Mouse (Mus musculus) spleen, postnatal 10 days (tissue): Measurements from ENCODE around the gene Rbm45.

Source experiments
- DNase-seq, 2 experiments: peaks; one replicate each; pipeline ENCODE4 v3.0.0; 2021 to 2022; ENCODE audit warnings: low spot score in 2 of 2

The Rbm45 gene

GRCm38 (mm10) chr2:76386531-76386930 lies 16.7 kb downstream of the Rbm45 start:
- no peak for DNase-seq

- DNase-seq, result no peak
Measured at GRCm38 (mm10) chr2:76400178-76400577, 30.4 kb downstream of the Rbm45 start.

GRCm38 (mm10) chr2:76405596-76406150 lies 35.9 kb downstream of the Rbm45 start:
- no peak for DNase-seq

GRCm38 (mm10) chr2:76406151-76406936 lies 36.6 kb downstream of the Rbm45 start, which contains the start of gene Osbpl6:
Gene Osbpl6, plus strand, starts transcription at chr2:76406508.
- DNase-seq, result peak; percentile 8 to 20

- DNase-seq, result peak; percentile 7 to 17
Measured at GRCm38 (mm10) chr2:76406937-76407441, 37.2 kb downstream of the Rbm45 start.

GRCm38 (mm10) chr2:76409526-76409925 lies 39.7 kb downstream of the Rbm45 start:
- DNase-seq, result no peak

GRCm38 (mm10) chr2:76409986-76410385 lies 40.2 kb downstream of the Rbm45 start:
- no peak for DNase-seq

- DNase-seq, result no peak
Measured at GRCm38 (mm10) chr2:76412924-76413323, 43.1 kb downstream of the Rbm45 start.

- DNase-seq, result no peak
Measured at GRCm38 (mm10) chr2:76417446-76418141, 47.8 kb downstream of the Rbm45 start.

- DNase-seq, result no peak
Measured at GRCm38 (mm10) chr2:76418142-76418518, 48.3 kb downstream of the Rbm45 start.

GRCm38 (mm10) chr2:76421411-76421924 lies 51.7 kb downstream of the Rbm45 start:
- no peak for DNase-seq

- no peak for DNase-seq
Measured at GRCm38 (mm10) chr2:76426816-76427215, 57.0 kb downstream of the Rbm45 start.

GRCm38 (mm10) chr2:76429318-76429717 lies 59.5 kb downstream of the Rbm45 start:
- no peak for DNase-seq

GRCm38 (mm10) chr2:76429855-76430254 lies 60.1 kb downstream of the Rbm45 start:
- no peak for DNase-seq

GRCm38 (mm10) chr2:76430539-76430938 lies 60.8 kb downstream of the Rbm45 start:
- no peak for DNase-seq
